Mouse (Mus musculus) limb, embryonic 15.5 days (tissue): Measurements from ENCODE around the gene Crtc3. TPM values are rescaled to one million over a fixed set of nuclear protein-coding genes. Genes with fewer than 3 reads are reported as not detected.

Source experiments
- ATAC-seq: fragments of 200-750 bp; cut with Nextera tagmentation; 2 replicates; pipeline ENCODE4 v1.8.0; 2017; ENCODE audit warnings: low read depth, moderate TSS enrichment; ENCODE audit not compliant: insufficient number of reproducible peaks, low FRiP score, low TSS enrichment
- H3K27ac ChIP-seq: fragments of 300-500 bp; sonication (generic); 2 replicates; pipeline ENCODE4 v1.5.1; 2015; ENCODE audit warnings: moderate library complexity, mild to moderate bottlenecking, inconsistent platforms
- H3K27me3 ChIP-seq: fragments of 300-500 bp; sonication (generic); 2 replicates; pipeline ENCODE4 v1.6.1; 2015; ENCODE audit warnings: inconsistent platforms
- H3K36me3 ChIP-seq: fragments of 300-500 bp; sonication (generic); 2 replicates; pipeline ENCODE4 v1.6.1; 2015; ENCODE audit warnings: inconsistent platforms
- H3K4me1 ChIP-seq: fragments of 300-500 bp; sonication (generic); 2 replicates; pipeline ENCODE4 v1.6.1; 2015; ENCODE audit warnings: inconsistent platforms
- H3K4me2 ChIP-seq: fragments of 300-500 bp; sonication (generic); 2 replicates; pipeline ENCODE4 v1.6.1; 2015; ENCODE audit warnings: mild to moderate bottlenecking, inconsistent platforms
- H3K4me3 ChIP-seq: fragments of 300-500 bp; sonication (generic); 2 replicates; pipeline ENCODE4 v1.5.1; 2015; ENCODE audit warnings: mild to moderate bottlenecking, inconsistent platforms
- H3K9ac ChIP-seq: fragments of 300-500 bp; sonication (generic); 2 replicates; pipeline ENCODE4 v1.6.1; 2015; ENCODE audit warnings: inconsistent platforms
- H3K9me3 ChIP-seq: fragments of 300-500 bp; sonication (generic); 2 replicates; pipeline ENCODE4 v1.6.1; 2016; ENCODE audit warnings: inconsistent platforms
- WGBS: fragments of 180-500 bp; shearing (Covaris S2); methylation state at CpG from one replicate; pipeline ENCODE4 v1.1.7; 2015; 5-methylcytosine and 5-hydroxymethylcytosine counted together
- polyA plus RNA-seq: library from polyadenylated mRNA; unstranded; fragments of >200 nt; fragmentation: Nextera tagmentation; extraction: Ambion mirVana; gene quantifications from 2 replicates; pipeline ENCODE4 v1.2.1, GENCODE M21; 2015

Gene Crtc3
- polyA plus RNA-seq, 1 experiment from 2014 or later: 26.5 TPM

- Histone ChIP-seq H3K36me3 (peaks cover 37% of the 10 kb centered on the region), H3K27me3 (no peaks in the 10 kb centered on the region), H3K27ac (no peak overlapping the region), H3K9me3 (no peaks in the 10 kb centered on the region), H3K9ac (no peak overlapping the region), H3K4me1 (peaks cover 29% of the 10 kb centered on the region), H3K4me3 (no peak overlapping the region), H3K4me2 (peak overlapping the region; percentile 27)
- ATAC-seq: no peak
- WGBS: 26% methylated on average over 29 of the region's 29 CpGs
Observed at GRCm38 (mm10) chr7:80586681-80587660, 101.7 kb downstream of the Crtc3 start.

GRCm38 (mm10) chr7:80586161-80586560 lies 102.5 kb downstream of the Crtc3 start:
- peaks cover 29% of the 10 kb centered on the region for H3K4me1 ChIP-seq
- H3K9ac ChIP-seq: no peak overlapping the region
- H3K27ac ChIP-seq: no peak overlapping the region
- WGBS: 58% methylated on average over 4 of the region's 4 CpGs
- H3K4me3 ChIP-seq: no peak overlapping the region
- H3K9me3 ChIP-seq: no peaks in the 10 kb centered on the region
- H3K36me3 ChIP-seq: peaks cover 29% of the 10 kb centered on the region
- ATAC-seq: no peak
- H3K27me3 ChIP-seq: no peaks in the 10 kb centered on the region
- H3K4me2 ChIP-seq: no peak overlapping the region

GRCm38 (mm10) chr7:80585380-80585779 lies 103.3 kb downstream of the Crtc3 start:
- Histone ChIP-seq H3K9ac (no peak overlapping the region), H3K9me3 (no peaks in the 10 kb centered on the region), H3K27me3 (no peaks in the 10 kb centered on the region), H3K4me2 (no peak overlapping the region), H3K4me1 (peaks cover 31% of the 10 kb centered on the region), H3K4me3 (no peak overlapping the region), H3K36me3 (peaks cover 21% of the 10 kb centered on the region), H3K27ac (no peak overlapping the region)
- no peak for ATAC-seq
- 86% methylated on average over 9 of the region's 9 CpGs for WGBS

- Histone ChIP-seq H3K9ac (no peak overlapping the region), H3K9me3 (no peaks in the 10 kb centered on the region), H3K4me3 (no peak overlapping the region), H3K36me3 (peaks cover 7% of the 10 kb centered on the region), H3K4me1 (peaks cover 32% of the 10 kb centered on the region), H3K4me2 (no peak overlapping the region), H3K27me3 (no peaks in the 10 kb centered on the region), H3K27ac (no peak overlapping the region)
- WGBS: 38% methylated on average over 6 of the region's 6 CpGs
- ATAC-seq: no peak
Observed at GRCm38 (mm10) chr7:80583981-80584380, 104.7 kb downstream of the Crtc3 start.

GRCm38 (mm10) chr7:80582821-80583451 lies 105.7 kb downstream of the Crtc3 start:
- H3K9me3 ChIP-seq: no peaks in the 10 kb centered on the region
- H3K4me2 ChIP-seq: no peak overlapping the region
- H3K36me3 ChIP-seq: no peaks in the 10 kb centered on the region
- ATAC-seq: no peak
- no peak overlapping the region; the same call in 1 of the 2 replicates for H3K27ac ChIP-seq
- no peak overlapping the region for H3K4me3 ChIP-seq
- H3K9ac ChIP-seq: no peak overlapping the region
- H3K27me3 ChIP-seq: no peaks in the 10 kb centered on the region
- H3K4me1 ChIP-seq: peaks cover 32% of the 10 kb centered on the region
- 42% methylated on average over 20 of the region's 20 CpGs for WGBS

- 25% methylated on average over 6 of the region's 6 CpGs for WGBS
- H3K9ac ChIP-seq: no peak overlapping the region
Observed at GRCm38 (mm10) chr7:80580368-80580767, 108.3 kb downstream of the Crtc3 start.

GRCm38 (mm10) chr7:80577417-80577980 lies 111.2 kb downstream of the Crtc3 start:
- Histone ChIP-seq H3K9me3 (no peaks in the 10 kb centered on the region), H3K9ac (no peak overlapping the region), H3K27me3 (no peaks in the 10 kb centered on the region), H3K27ac (no peak overlapping the region), H3K4me1 (0 out of 2 replicates have a peak, but pooled peaks cover 3% of the 10 kb centered on the region), H3K4me3 (no peak overlapping the region), H3K4me2 (no peak overlapping the region), H3K36me3 (no peaks in the 10 kb centered on the region)
- 58% methylated on average over 14 of the region's 14 CpGs for WGBS
- ATAC-seq: no peak

More at GRCm38 (mm10) chr7:80580368-80580767, 108.3 kb downstream of the Crtc3 start:
- Histone ChIP-seq H3K4me2 (no peak overlapping the region), H3K9me3 (no peaks in the 10 kb centered on the region), H3K27ac (no peak overlapping the region), H3K4me3 (no peak overlapping the region), H3K36me3 (no peaks in the 10 kb centered on the region), H3K4me1 (peaks cover 19% of the 10 kb centered on the region), H3K27me3 (no peaks in the 10 kb centered on the region)
- ATAC-seq: no peak

- H3K27ac ChIP-seq: no peak overlapping the region
- no peaks in the 10 kb centered on the region for H3K36me3 ChIP-seq
- H3K4me1 ChIP-seq: 0 out of 2 replicates have a peak, but pooled peaks cover 3% of the 10 kb centered on the region
- no peak for ATAC-seq
- no peak overlapping the region for H3K4me3 ChIP-seq
- no peaks in the 10 kb centered on the region for H3K27me3 ChIP-seq
- H3K9ac ChIP-seq: no peak overlapping the region
- 69% methylated on average over 3 of the region's 3 CpGs for WGBS
- H3K4me2 ChIP-seq: no peak overlapping the region
- H3K9me3 ChIP-seq: no peaks in the 10 kb centered on the region
Observed at GRCm38 (mm10) chr7:80576626-80577025, 112.1 kb downstream of the Crtc3 start.

- Histone ChIP-seq H3K27ac (no peak overlapping the region), H3K4me1 (0 out of 2 replicates have a peak, but pooled peaks cover 3% of the 10 kb centered on the region), H3K4me3 (no peak overlapping the region), H3K9me3 (no peaks in the 10 kb centered on the region), H3K27me3 (no peaks in the 10 kb centered on the region), H3K9ac (no peak overlapping the region), H3K36me3 (no peaks in the 10 kb centered on the region), H3K4me2 (no peak overlapping the region)
- 74% methylated on average over 9 of the region's 9 CpGs for whole genome bisulfite sequencing
- no peak for ATAC-seq
Observed at GRCm38 (mm10) chr7:80575750-80576149, 112.9 kb downstream of the Crtc3 start.

GRCm38 (mm10) chr7:80573076-80573475 lies 115.6 kb downstream of the Crtc3 start:
- WGBS: 53% methylated on average over 3 of the region's 3 CpGs
- no peaks in the 10 kb centered on the region for H3K9me3 ChIP-seq
- no peak for ATAC-seq
- H3K27me3 ChIP-seq: no peaks in the 10 kb centered on the region
- H3K27ac ChIP-seq: no peak overlapping the region
- no peaks in the 10 kb centered on the region for H3K36me3 ChIP-seq
- H3K9ac ChIP-seq: no peak overlapping the region
- no peak overlapping the region for H3K4me3 ChIP-seq
- no peak overlapping the region for H3K4me2 ChIP-seq
- no peaks in the 10 kb centered on the region for H3K4me1 ChIP-seq

- no peaks in the 10 kb centered on the region for H3K4me1 ChIP-seq
- no peaks in the 10 kb centered on the region for H3K36me3 ChIP-seq
- H3K4me2 ChIP-seq: no peak overlapping the region
- H3K4me3 ChIP-seq: no peak overlapping the region
- no peak for ATAC-seq
- H3K9ac ChIP-seq: no peak overlapping the region
- H3K27me3 ChIP-seq: no peaks in the 10 kb centered on the region
- WGBS: 80% methylated on average over 8 of the region's 8 CpGs
- no peak overlapping the region for H3K27ac ChIP-seq
- no peaks in the 10 kb centered on the region for H3K9me3 ChIP-seq
Observed at GRCm38 (mm10) chr7:80567982-80568381, 120.7 kb downstream of the Crtc3 start.

GRCm38 (mm10) chr7:80561931-80562330 lies 126.7 kb downstream of the Crtc3 start:
- WGBS: 67% methylated on average over 5 of the region's 5 CpGs
- H3K4me2 ChIP-seq: no peak overlapping the region
- peaks cover 2% of the 10 kb centered on the region; the same call in 1 of the 2 replicates for H3K4me1 ChIP-seq
- ATAC-seq: no peak
- no peak overlapping the region for H3K27ac ChIP-seq
- H3K9ac ChIP-seq: no peak overlapping the region
- H3K9me3 ChIP-seq: no peaks in the 10 kb centered on the region
- no peaks in the 10 kb centered on the region for H3K27me3 ChIP-seq
- no peak overlapping the region for H3K4me3 ChIP-seq
- H3K36me3 ChIP-seq: no peaks in the 10 kb centered on the region
